Mouse (Mus musculus) erythroblast, adult 5-6 weeks (primary cell): Measurements from ENCODE around the gene Krt88. TPM values are rescaled to one million over a fixed set of nuclear protein-coding genes. Genes with fewer than 3 reads are reported as not detected.

Experiments
- ATAC-seq: replicated peaks from 2 replicates; pipeline ENCODE4 v1.8.0; 2016; ENCODE audit warnings: moderate number of reproducible peaks, mild to moderate bottlenecking, moderate TSS enrichment, inconsistent platforms; ENCODE audit not compliant: poor library complexity, low FRiP score, severe bottlenecking
- total RNA-seq, 2 experiments: library from RNA; stranded (forward) in 1 of 2; stranded (reverse) in 1 of 2; fragments of 150-400 nt in 1 of 2; fragments of 200-764, 138-1000 nt in 1 of 2; gene quantifications; 2 replicates each; pipeline versions ENCODE4 v1.2.3 to v1.2.4; 2015 to 2017; ENCODE audit warnings: low replicate concordance in 2 of 2

Krt88 gene
- total RNA-seq (2015; ENCODE audit: low replicate concordance) (not detected in 2 replicates), total RNA-seq (2017; ENCODE audit: low replicate concordance) (not detected in 2 replicates)

- ATAC-seq: no peak
Observed at GRCm38 (mm10) chr15:101447444-101447843, at the start of gene Krt88. Krt88 (plus strand) TSS chr15:101447744.

- ATAC-seq: no peak
Observed at GRCm38 (mm10) chr15:101398269-101398668, 49.3 kb upstream of the Krt88 start.

GRCm38 (mm10) chr15:101410775-101411174 lies 36.8 kb upstream of the Krt88 start, which contains the start of gene Krt7:
Krt7 (plus strand) TSS chr15:101411043.
- ATAC-seq: no peak

GRCm38 (mm10) chr15:101412188-101412587 lies 35.4 kb upstream of the Krt88 start:
- no peak for ATAC-seq

- no peak for ATAC-seq
Observed at GRCm38 (mm10) chr15:101413916-101414635, 33.5 kb upstream of the Krt88 start.

- no peak for ATAC-seq
Observed at GRCm38 (mm10) chr15:101414807-101415565, 32.6 kb upstream of the Krt88 start.

- ATAC-seq: no peak
Observed at GRCm38 (mm10) chr15:101418950-101419349, 28.6 kb upstream of the Krt88 start.

- ATAC-seq: no peak
Observed at GRCm38 (mm10) chr15:101420903-101421302, 26.6 kb upstream of the Krt88 start.

GRCm38 (mm10) chr15:101424914-101425313 lies 22.6 kb upstream of the Krt88 start:
- no peak for ATAC-seq

GRCm38 (mm10) chr15:101436611-101437010 lies 10.9 kb upstream of the Krt88 start:
- no peak for ATAC-seq

GRCm38 (mm10) chr15:101438555-101438954 lies 9.0 kb upstream of the Krt88 start, which contains the start of gene Krt87:
Krt87 (minus strand) TSS chr15:101438804.
- no peak for ATAC-seq

- ATAC-seq: no peak
Observed at GRCm38 (mm10) chr15:101440837-101441236, 6.7 kb upstream of the Krt88 start.

- ATAC-seq: no peak
Observed at GRCm38 (mm10) chr15:101446572-101446971, 972 bp upstream of the Krt88 start.

- ATAC-seq: peak; percentile 59; the same call in 1 of the 2 replicates
Observed at GRCm38 (mm10) chr15:101453093-101453736, 5.7 kb downstream of the Krt88 start.

- no peak for ATAC-seq
Observed at GRCm38 (mm10) chr15:101454774-101455173, 7.2 kb downstream of the Krt88 start.

GRCm38 (mm10) chr15:101455292-101455691 lies 7.7 kb downstream of the Krt88 start:
- ATAC-seq: no peak

- ATAC-seq: no peak
Observed at GRCm38 (mm10) chr15:101455891-101456290, 8.3 kb downstream of the Krt88 start.

- no peak for ATAC-seq
Observed at GRCm38 (mm10) chr15:101458361-101458930, 10.9 kb downstream of the Krt88 start.

- ATAC-seq: no peak
Observed at GRCm38 (mm10) chr15:101459283-101459682, 11.7 kb downstream of the Krt88 start.

- no peak for ATAC-seq
Observed at GRCm38 (mm10) chr15:101463651-101464050, 16.1 kb downstream of the Krt88 start, which contains the start of gene Krt81. Krt81 (minus strand) TSS chr15:101463751.
